Mouse (Mus musculus) cerebellum, adult 9-10 months (tissue): ENCODE measurements around the gene Prkcb.

Experiments
- DNase-seq: peaks from one replicate; pipeline ENCODE4 v3.0.0; 2022

Prkcb gene

GRCm38 (mm10) chr7:122410873-122411272 is 122.3 kb downstream of the Prkcb start:
- no peak for DNase-seq

GRCm38 (mm10) chr7:122413231-122413630 is 124.7 kb downstream of the Prkcb start:
- DNase-seq: no peak

GRCm38 (mm10) chr7:122414146-122414545 is 125.6 kb downstream of the Prkcb start:
- DNase-seq: no peak

- no peak for DNase-seq
Measured at GRCm38 (mm10) chr7:122414608-122415007, 126.1 kb downstream of the Prkcb start.

- no peak for DNase-seq
Measured at GRCm38 (mm10) chr7:122415387-122415786, 126.8 kb downstream of the Prkcb start.

GRCm38 (mm10) chr7:122415904-122416303 is 127.4 kb downstream of the Prkcb start:
- DNase-seq: no peak

- DNase-seq: peak; percentile 72
Measured at GRCm38 (mm10) chr7:122418551-122418950, 130.0 kb downstream of the Prkcb start.

GRCm38 (mm10) chr7:122423816-122424215 is 135.3 kb downstream of the Prkcb start:
- DNase-seq: no peak

GRCm38 (mm10) chr7:122429134-122429533 is 140.6 kb downstream of the Prkcb start:
- DNase-seq: peak; percentile 88

GRCm38 (mm10) chr7:122432401-122432800 is 143.8 kb downstream of the Prkcb start:
- peak; percentile 79 for DNase-seq

GRCm38 (mm10) chr7:122433377-122433776 is 144.8 kb downstream of the Prkcb start:
- DNase-seq: no peak

- no peak for DNase-seq
Measured at GRCm38 (mm10) chr7:122434941-122435340, 146.4 kb downstream of the Prkcb start.

- DNase-seq: peak; percentile 52
Measured at GRCm38 (mm10) chr7:122435561-122435960, 147.0 kb downstream of the Prkcb start.

GRCm38 (mm10) chr7:122437390-122437789 is 148.8 kb downstream of the Prkcb start:
- no peak for DNase-seq

- DNase-seq: peak; percentile 63
Measured at GRCm38 (mm10) chr7:122445056-122445455, 156.5 kb downstream of the Prkcb start.

- no peak for DNase-seq
Measured at GRCm38 (mm10) chr7:122452671-122453070, 164.1 kb downstream of the Prkcb start.

- peak; percentile 88 for DNase-seq
Measured at GRCm38 (mm10) chr7:122459203-122459965, 170.8 kb downstream of the Prkcb start.

GRCm38 (mm10) chr7:122460020-122460419 is 171.5 kb downstream of the Prkcb start:
- no peak for DNase-seq

GRCm38 (mm10) chr7:122465823-122466549 is 177.4 kb downstream of the Prkcb start:
- no peak for DNase-seq

- DNase-seq: no peak
Measured at GRCm38 (mm10) chr7:122466722-122467121, 178.2 kb downstream of the Prkcb start.

- no peak for DNase-seq
Measured at GRCm38 (mm10) chr7:122467831-122468230, 179.3 kb downstream of the Prkcb start.

- DNase-seq: peak; percentile 83
Measured at GRCm38 (mm10) chr7:122470370-122471280, 182.1 kb downstream of the Prkcb start.

GRCm38 (mm10) chr7:122472223-122472622 is 183.7 kb downstream of the Prkcb start:
- no peak for DNase-seq
